Mouse (Mus musculus) brain, embryonic 14.5 days (tissue): ENCODE measurements at regions not wholly inside any gene's neighbourhood (a gene's known extent, or its start where the extent isn't known, plus 50 kb on each side); places are given as distances from the start of the nearest gene placed in this dataset.

Experiments
- DNase-seq: peaks from one replicate; pipeline ENCODE4 v3.0.0-alpha.2; 2011; ENCODE audit warnings: low read depth
- CTCF ChIP-seq: fragments of 200-500 bp; IDR thresholded peaks from 2 replicates; pipeline ENCODE4 v1.5.1; 2012; ENCODE audit warnings: inconsistent platforms, mild to moderate bottlenecking, moderate library complexity, borderline replicate concordance; ENCODE audit not compliant: insufficient read depth, insufficient read length; ENCODE audit errors: extremely low read depth
- POLR2A ChIP-seq: fragments of 200-500 bp; IDR thresholded peaks from 2 replicates; pipeline ENCODE4 v1.6.1; 2012; ENCODE audit warnings: mild to moderate bottlenecking, inconsistent platforms, borderline replicate concordance; ENCODE audit not compliant: poor library complexity, insufficient read depth, insufficient read length, severe bottlenecking; ENCODE audit errors: extremely low read depth

GRCm38 (mm10) chr13:91372130-91372875 is 87.8 kb upstream of the Ssbp2 start:
- TF ChIP-seq CTCF (no peak), POLR2A (no peak)
- no peak for DNase-seq

GRCm38 (mm10) chr13:91374141-91374540 is 85.9 kb upstream of the Ssbp2 start:
- TF ChIP-seq POLR2A (no peak), CTCF (no peak)
- DNase-seq: peak; percentile 95

- DNase-seq: no peak
Measured at GRCm38 (mm10) chr13:91376556-91376955, 83.5 kb upstream of the Ssbp2 start.

GRCm38 (mm10) chr13:91377428-91377827 is 82.7 kb upstream of the Ssbp2 start:
- TF ChIP-seq CTCF (no peak), POLR2A (no peak)
- DNase-seq: no peak

More at GRCm38 (mm10) chr13:91376556-91376955, 83.5 kb upstream of the Ssbp2 start:
- no peak for TF ChIP-seq POLR2A
- TF ChIP-seq CTCF: no peak

- peak; percentile 57 for DNase-seq
- TF ChIP-seq POLR2A (no peak), CTCF (no peak)
Measured at GRCm38 (mm10) chr13:91377972-91378371, 82.1 kb upstream of the Ssbp2 start.

GRCm38 (mm10) chr13:91385393-91385792 is 74.7 kb upstream of the Ssbp2 start:
- peak; percentile 77 for DNase-seq
- TF ChIP-seq POLR2A: no peak
- TF ChIP-seq CTCF: no peak

- no peak for DNase-seq
- TF ChIP-seq CTCF (no peak), POLR2A (no peak)
Measured at GRCm38 (mm10) chr13:91387913-91388312, 72.2 kb upstream of the Ssbp2 start.

GRCm38 (mm10) chr13:91403632-91404031 is 56.5 kb upstream of the Ssbp2 start:
- no peak for TF ChIP-seq CTCF
- TF ChIP-seq POLR2A: no peak
- DNase-seq: no peak

- TF ChIP-seq POLR2A: no peak
- no peak for TF ChIP-seq CTCF
- DNase-seq: no peak
Measured at GRCm38 (mm10) chr13:91405027-91405426, 55.1 kb upstream of the Ssbp2 start.

GRCm38 (mm10) chr13:91410116-91410515 is 50.0 kb upstream of the Ssbp2 start:
- TF ChIP-seq CTCF (no peak), POLR2A (no peak)
- DNase-seq: no peak
